9 mouse cellular contexts compared by ENCODE assay signal in genomic region chr7:136209299-136210171, GRCm38 (mm10).
DNase-seq lines count a peak whose midpoint lies in the region; ATAC-seq lines count a peak whose summit lies in the region.
"Had no signal": no experiment of that assay in that cellular context is flagged by ENCODE, and none has a peak within 500 bp of the region (broad histone marks: within the 10 kb centered on the region; RNA-seq: fewer than 3 reads in every experiment).

No protein-coding gene starts in this region.

- H3K4me1 ChIP-seq in heart, embryonic 12.5 days (replicated peaks): peaks cover 21% of the 10 kb centered on the region; the same call in 1 of the 2 replicates
- peaks cover 46% of the 10 kb centered on the region for H3K4me1 ChIP-seq in embryonic facial prominence, embryonic 10.5 days
- peaks cover 19% of the 10 kb centered on the region for H3K4me1 ChIP-seq in hindbrain, embryonic 14.5 days (replicated peaks; ENCODE audit: control insufficient read depth, insufficient read depth, low read length)
- peaks cover 10% of the 10 kb centered on the region for H3K4me1 ChIP-seq in neural tube, embryonic 11.5 days (ENCODE audit: control insufficient read depth, insufficient read depth, low read length)

- no peak overlapping the region for H3K9ac ChIP-seq in heart, embryonic 12.5 days
- H3K9ac ChIP-seq in hindbrain, embryonic 14.5 days: peak overlapping the region; percentile 46; the same call in 1 of the 2 replicates
- H3K9ac ChIP-seq in neural tube, embryonic 11.5 days (ENCODE audit: low read length): peak overlapping the region; percentile 53; the same call in 1 of the 2 replicates

- peaks cover 13% of the 10 kb centered on the region; the same call in 1 of the 2 replicates for H3K27me3 ChIP-seq in heart, embryonic 12.5 days (replicated peaks)
- H3K27me3 ChIP-seq in embryonic facial prominence, embryonic 10.5 days (replicated peaks; ENCODE audit: low read depth, poor library complexity, severe bottlenecking): peaks cover 35% of the 10 kb centered on the region
- no peaks in the 10 kb centered on the region for H3K27me3 ChIP-seq in hindbrain, embryonic 14.5 days (ENCODE audit: control insufficient read depth, insufficient read depth, low read length)
- no peaks in the 10 kb centered on the region for H3K27me3 ChIP-seq in neural tube, embryonic 11.5 days (ENCODE audit: control insufficient read depth, insufficient read depth, low read length)

- no peak for ATAC-seq in heart, embryonic 12.5 days (ENCODE audit: insufficient number of reproducible peaks, low FRiP score)
- ATAC-seq in hindbrain, embryonic 14.5 days (ENCODE audit: low FRiP score): peak; percentile 71
- ATAC-seq in neural tube, embryonic 11.5 days (ENCODE audit: insufficient read depth, low FRiP score, low TSS enrichment): peak; percentile 73
- no peak for ATAC-seq in megakaryocyte-erythroid progenitor cell, adult 5-6 weeks (replicated peaks; ENCODE audit: low FRiP score, low TSS enrichment, poor library complexity, severe bottlenecking)

- H3K27ac ChIP-seq in heart, embryonic 12.5 days (ENCODE audit: poor library complexity, severe bottlenecking): no peak overlapping the region
- H3K27ac ChIP-seq in embryonic facial prominence, embryonic 10.5 days (replicated peaks): peak overlapping the region; percentile 86
- H3K27ac ChIP-seq in hindbrain, embryonic 14.5 days: peak overlapping the region; percentile 78
- H3K27ac ChIP-seq in neural tube, embryonic 11.5 days (ENCODE audit: low read depth, low read length): peak overlapping the region; percentile 40; the same call in 1 of the 2 replicates

- H3K9me3 ChIP-seq in heart, embryonic 12.5 days (replicated peaks): no peaks in the 10 kb centered on the region
- no peaks in the 10 kb centered on the region for H3K9me3 ChIP-seq in embryonic facial prominence, embryonic 10.5 days
- no peaks in the 10 kb centered on the region for H3K9me3 ChIP-seq in hindbrain, embryonic 14.5 days (ENCODE audit: control insufficient read depth, low read length)
- H3K9me3 ChIP-seq in neural tube, embryonic 11.5 days (ENCODE audit: control insufficient read depth, low read length): no peaks in the 10 kb centered on the region

- no peaks in the 10 kb centered on the region for H3K36me3 ChIP-seq in heart, embryonic 12.5 days
- no peaks in the 10 kb centered on the region for H3K36me3 ChIP-seq in embryonic facial prominence, embryonic 10.5 days (replicated peaks)
- H3K36me3 ChIP-seq in hindbrain, embryonic 14.5 days (replicated peaks; ENCODE audit: control insufficient read depth, insufficient read depth): no peaks in the 10 kb centered on the region
- no peaks in the 10 kb centered on the region for H3K36me3 ChIP-seq in neural tube, embryonic 11.5 days (ENCODE audit: control insufficient read depth, insufficient read depth, low read length)

- WGBS in heart, embryonic 12.5 days: 31% methylated on average over 31 of the region's 31 CpGs
- 19% methylated on average over 31 of the region's 31 CpGs for WGBS in embryonic facial prominence, embryonic 10.5 days
- WGBS in hindbrain, embryonic 14.5 days: 10% methylated on average over 31 of the region's 31 CpGs
- 24% methylated on average over 31 of the region's 31 CpGs for WGBS in neural tube, embryonic 11.5 days

- peak overlapping the region; percentile 47 for H3K4me2 ChIP-seq in heart, embryonic 12.5 days
- peak overlapping the region; percentile 41 for H3K4me2 ChIP-seq in hindbrain, embryonic 14.5 days (replicated peaks)
- peak overlapping the region; percentile 33 for H3K4me2 ChIP-seq in neural tube, embryonic 11.5 days (ENCODE audit: low read depth)

- no peak for DNase-seq in heart, postnatal 25 days (ENCODE audit: low spot score)
- DNase-seq in embryonic facial prominence, embryonic 10.5 days (ENCODE audit: low spot score): peak; percentile 58
- DNase-seq in hindbrain, embryonic 14.5 days (ENCODE audit: low spot score): peak; percentile 58
- peak; percentile 29 for DNase-seq in neural tube, embryonic 11.5 days (ENCODE audit: low spot score)
- no peak for DNase-seq in layer of hippocampus, postnatal 10 days (ENCODE audit: low spot score in 2 of 2)
- DNase-seq in thymus, postnatal 36 days: no peak
- DNase-seq: kidney, adult 2 months had no signal

- intact Hi-C loops in heart, postnatal 25 days (cut with DNase I): no loop called here

- no peak overlapping the region for H3K4me3 ChIP-seq in heart, embryonic 12.5 days
- peak overlapping the region; percentile 39 for H3K4me3 ChIP-seq in embryonic facial prominence, embryonic 10.5 days
- H3K4me3 ChIP-seq in hindbrain, embryonic 14.5 days (replicated peaks; ENCODE audit: low read length): no peak overlapping the region
- H3K4me3 ChIP-seq in neural tube, embryonic 11.5 days (ENCODE audit: low read depth, low read length): no peak overlapping the region

Comparison
In these comparisons a context has a peak if more than half of its experiments do, and no peak if none do; other contexts are left out.
1. ATAC-seq: peak in hindbrain, embryonic 14.5 days (single experiment) and neural tube, embryonic 11.5 days (single experiment); none in heart, embryonic 12.5 days (single experiment) and megakaryocyte-erythroid progenitor cell, adult 5-6 weeks (single experiment).
2. DNase-seq: peak in embryonic facial prominence, embryonic 10.5 days (single experiment), hindbrain, embryonic 14.5 days (single experiment) and neural tube, embryonic 11.5 days (single experiment); none in heart, postnatal 25 days (single experiment), layer of hippocampus, postnatal 10 days (0 of 2) and thymus, postnatal 36 days (0 of 2).
3. Peak in every context shown above with its lines, with median percentiles within 50 percentile points of each other: H3K4me2 ChIP-seq.